Mouse (Mus musculus): ENCODE data around the gene Rbak.
"Not testable (repeated sequence)": the region's sequence is repeated elsewhere in the genome, so short reads cannot be mapped to it uniquely, and the experiment has no call there.

Rbak gene

GRCm38 (mm10) chr5:143134216-143135010, 46.2 kb downstream of the Rbak start:
- not testable (repeated sequence) for DNase-seq (ENCODE audit: low spot score)

- DNase-seq (ENCODE audit: low spot score), result no peak
These were observed 47.5 kb downstream of the Rbak start for GRCm38 (mm10) chr5:143132935-143133514.

DNA sequence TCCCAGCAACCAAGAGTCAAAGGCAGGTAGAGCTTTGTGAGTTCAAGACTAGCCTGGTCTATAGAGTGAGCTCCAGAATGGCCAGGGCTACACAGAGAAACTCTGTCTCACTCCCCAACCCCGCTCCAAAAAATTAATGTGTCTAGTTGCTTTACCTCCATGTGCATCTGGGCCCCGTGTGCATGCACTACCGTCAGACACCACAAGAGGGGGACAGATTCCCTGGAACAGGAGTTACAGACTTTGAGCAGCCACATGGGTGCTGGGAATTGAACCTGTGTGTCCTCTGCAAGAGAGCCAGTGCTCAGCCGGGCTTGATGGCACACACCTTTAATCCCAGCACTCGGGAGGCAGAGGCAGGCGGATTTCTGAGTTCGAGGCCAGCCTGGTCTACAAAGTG, 50.2 kb downstream of the Rbak start:
- DNase-seq (ENCODE audit: low spot score), result no peak

DNA sequence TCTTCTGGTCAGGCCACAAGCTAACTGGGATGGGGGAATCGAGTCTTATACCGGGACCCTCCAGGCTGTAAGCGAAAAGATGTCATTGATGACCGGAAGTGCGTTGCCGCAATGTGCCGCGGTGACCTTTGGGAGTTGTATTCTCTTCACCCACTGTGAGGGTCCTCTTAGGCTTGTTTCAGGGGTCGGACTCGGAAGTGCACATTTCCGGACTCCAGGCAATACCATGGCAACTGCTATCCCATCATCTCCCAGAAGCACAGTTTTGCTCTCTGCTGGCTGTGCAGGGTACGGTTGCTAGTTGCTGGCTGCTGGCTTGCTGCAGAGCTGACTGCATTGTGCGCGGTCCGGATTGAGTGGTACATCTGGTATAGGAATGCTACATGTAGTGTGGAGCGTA, 51.5 kb downstream of the Rbak start:
- no peak for DNase-seq (ENCODE audit: low spot score)

- no peak for DNase-seq (ENCODE audit: low spot score)
These were observed 52.7 kb downstream of the Rbak start for GRCm38 (mm10) chr5:143127837-143128236.

GRCm38 (mm10) chr5:143126908-143127307, 53.7 kb downstream of the Rbak start:
- DNase-seq (ENCODE audit: low spot score), result no peak

DNA sequence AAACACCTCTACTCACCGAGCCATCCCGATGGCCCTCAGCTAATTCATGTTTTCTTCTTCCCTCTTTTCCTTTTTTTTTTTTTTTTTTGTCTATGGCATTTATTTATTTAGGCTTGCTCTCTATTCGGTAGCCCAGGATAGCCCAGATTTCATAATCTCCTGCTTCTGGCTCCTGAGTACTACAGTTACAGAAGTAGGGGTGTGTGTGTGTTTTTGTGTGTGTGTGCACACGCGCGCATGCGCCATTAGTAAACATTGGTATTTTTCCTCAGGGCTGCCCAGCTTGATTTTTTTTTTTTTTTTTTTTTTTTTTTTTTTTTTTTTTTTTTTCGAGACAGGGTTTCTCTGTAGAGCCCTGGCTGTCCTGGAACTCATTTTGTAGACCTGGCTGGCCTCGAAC, 54.5 kb downstream of the Rbak start:
- DNase-seq (ENCODE audit: low spot score), result no peak

DNA sequence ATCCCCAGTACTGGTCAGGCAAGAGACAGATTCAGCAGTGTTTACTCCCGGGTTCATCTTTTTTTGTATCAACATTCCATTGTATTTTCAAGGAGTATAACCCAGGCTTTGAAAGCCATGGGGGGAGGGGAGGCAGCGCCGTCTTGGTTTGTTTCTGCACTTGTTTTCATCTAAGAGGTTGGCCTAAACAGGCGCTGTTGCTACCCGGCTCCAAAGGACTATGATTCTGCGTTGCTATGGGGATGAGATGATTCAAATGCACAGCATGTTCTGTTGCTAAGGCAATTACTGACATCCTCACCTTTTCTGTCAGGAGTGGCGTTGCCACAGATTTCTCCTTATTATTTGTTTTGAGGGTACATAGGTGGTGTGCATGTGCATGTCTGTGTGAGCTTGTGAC, 55.0 kb downstream of the Rbak start:
- no peak for DNase-seq (ENCODE audit: low spot score)

DNA sequence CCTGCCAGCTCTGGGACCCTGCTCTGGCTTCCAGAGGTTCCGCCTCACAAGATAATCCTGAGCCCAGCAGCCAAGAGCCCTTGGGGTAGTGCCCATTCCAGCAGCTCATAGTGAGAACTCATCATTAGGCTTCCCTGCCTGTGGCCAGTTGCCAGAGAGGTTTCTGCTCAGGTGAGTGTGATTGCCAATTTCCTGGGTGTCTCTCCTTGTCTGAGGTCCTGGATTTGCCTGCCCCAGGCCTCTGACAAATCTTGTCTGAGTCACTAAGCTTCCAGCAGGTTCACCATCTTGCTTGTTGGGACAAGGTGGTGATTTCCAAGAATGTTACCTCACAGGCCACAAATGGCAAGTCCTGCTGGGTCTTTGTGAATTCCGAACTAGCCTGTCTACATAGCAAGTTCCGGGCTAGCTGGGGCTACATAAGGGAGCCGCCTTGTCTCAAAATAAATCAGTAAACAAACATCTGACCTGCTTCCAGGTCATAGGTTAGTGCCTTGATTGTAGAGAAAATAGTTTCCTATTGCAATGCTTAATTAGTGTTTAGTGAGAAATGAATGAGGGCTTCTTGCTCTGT, 55.7 kb downstream of the Rbak start:
- no peak for DNase-seq (ENCODE audit: low spot score)

- no peak for DNase-seq (ENCODE audit: low spot score)
These were observed 57.9 kb downstream of the Rbak start for GRCm38 (mm10) chr5:143122673-143123072.

Measured in embryo, embryonic 10 days (tissue).